Mouse (Mus musculus): Measurements from ENCODE around the gene Tmem199. TPM values are rescaled to one million over a fixed set of nuclear protein-coding genes. Genes with fewer than 3 reads are reported as not detected.

Tmem199 gene
- polyA plus RNA-seq, 1 experiment from 2014 or later = 49.2 TPM

GRCm38 (mm10) chr11:78497544-78498522 is 14.1 kb downstream of the Tmem199 start, which contains the start of gene Sarm1:
Gene Sarm1, minus strand, starts transcription at chr11:78497754.
- H3K4me3 ChIP-seq (ENCODE audit: low read depth, low read length) = peak within 1 kb of the TSS; percentile 35
- no peaks in the 10 kb centered on the region; the same call in 1 of the 2 replicates for H3K4me1 ChIP-seq (replicated peaks; ENCODE audit: control insufficient read depth, insufficient read depth, low read length)
- no peak within 1 kb of the TSS for H3K27ac ChIP-seq (ENCODE audit: low read depth, low read length)
- 3% methylated on average over 34 of the region's 36 CpGs for WGBS
- no peak within 1 kb of the TSS; the same call in 1 of the 2 replicates for H3K9ac ChIP-seq (ENCODE audit: low read depth, low read length)
- TF ChIP-seq CTCF (IDR thresholded peaks at IDR 0.05; ENCODE audit: low read depth) = no peak
- ATAC-seq = peak; percentile 89
- peak within 1 kb of the TSS; percentile 68 for H3K4me2 ChIP-seq (replicated peaks; ENCODE audit: low read depth)
- no peaks in the 10 kb centered on the region for H3K9me3 ChIP-seq (ENCODE audit: control insufficient read depth)
- no peaks in the 10 kb centered on the region for H3K36me3 ChIP-seq (ENCODE audit: control insufficient read depth, insufficient read depth)
- peaks cover 48% of the 10 kb centered on the region for H3K27me3 ChIP-seq (replicated peaks; ENCODE audit: control insufficient read depth, insufficient read depth, low read length)

GRCm38 (mm10) chr11:78497071-78497541 is 14.9 kb downstream of the Tmem199 start:
- peak overlapping the region; percentile 35 for H3K4me3 ChIP-seq (ENCODE audit: low read depth, low read length)
- 0 out of 2 replicates have a peak, but pooled peaks have one; percentile 7 for ATAC-seq
- H3K36me3 ChIP-seq (ENCODE audit: control insufficient read depth, insufficient read depth) = no peaks in the 10 kb centered on the region
- H3K4me2 ChIP-seq (replicated peaks; ENCODE audit: low read depth) = peak overlapping the region; percentile 68
- H3K9me3 ChIP-seq (ENCODE audit: control insufficient read depth) = no peaks in the 10 kb centered on the region
- under 1% methylated on average over 44 of the region's 44 CpGs for WGBS
- no peaks in the 10 kb centered on the region; the same call in 1 of the 2 replicates for H3K4me1 ChIP-seq (replicated peaks; ENCODE audit: control insufficient read depth, insufficient read depth, low read length)
- H3K9ac ChIP-seq (ENCODE audit: low read depth, low read length) = no peak overlapping the region
- peaks cover 48% of the 10 kb centered on the region for H3K27me3 ChIP-seq (replicated peaks; ENCODE audit: control insufficient read depth, insufficient read depth, low read length)
- 0 out of 2 replicates have a peak, but pooled peaks have one; percentile 7 for TF ChIP-seq CTCF (IDR thresholded peaks at IDR 0.05; ENCODE audit: low read depth)
- no peak overlapping the region for H3K27ac ChIP-seq (ENCODE audit: low read depth, low read length)

GRCm38 (mm10) chr11:78495904-78496303 is 16.1 kb downstream of the Tmem199 start:
- no peak for TF ChIP-seq CTCF (IDR thresholded peaks at IDR 0.05; ENCODE audit: low read depth)
- Histone ChIP-seq H3K36me3 (ENCODE audit: control insufficient read depth, insufficient read depth) (no peaks in the 10 kb centered on the region), H3K9me3 (ENCODE audit: control insufficient read depth) (no peaks in the 10 kb centered on the region), H3K4me1 (replicated peaks; ENCODE audit: control insufficient read depth, insufficient read depth, low read length) (no peaks in the 10 kb centered on the region; the same call in 1 of the 2 replicates), H3K4me2 (replicated peaks; ENCODE audit: low read depth) (no peak overlapping the region), H3K4me3 (ENCODE audit: low read depth, low read length) (no peak overlapping the region), H3K27me3 (replicated peaks; ENCODE audit: control insufficient read depth, insufficient read depth, low read length) (peaks cover 58% of the 10 kb centered on the region), H3K27ac (ENCODE audit: low read depth, low read length) (no peak overlapping the region), H3K9ac (ENCODE audit: low read depth, low read length) (no peak overlapping the region)
- no peak for ATAC-seq
- 5% methylated on average over 6 of the region's 6 CpGs for WGBS

- Histone ChIP-seq H3K9me3 (ENCODE audit: control insufficient read depth) (no peaks in the 10 kb centered on the region), H3K4me1 (replicated peaks; ENCODE audit: control insufficient read depth, insufficient read depth, low read length) (no peaks in the 10 kb centered on the region; the same call in 1 of the 2 replicates), H3K27me3 (replicated peaks; ENCODE audit: control insufficient read depth, insufficient read depth, low read length) (peaks cover 68% of the 10 kb centered on the region), H3K36me3 (ENCODE audit: control insufficient read depth, insufficient read depth) (no peaks in the 10 kb centered on the region), H3K4me2 (replicated peaks; ENCODE audit: low read depth) (peak overlapping the region; percentile 47), H3K27ac (ENCODE audit: low read depth, low read length) (no peak overlapping the region), H3K9ac (ENCODE audit: low read depth, low read length) (no peak overlapping the region), H3K4me3 (ENCODE audit: low read depth, low read length) (peak overlapping the region; percentile 26)
- TF ChIP-seq CTCF (IDR thresholded peaks at IDR 0.05; ENCODE audit: low read depth) = peak; percentile 66
- no peak for ATAC-seq
- 10% methylated on average over 48 of the region's 48 CpGs for WGBS
Observed at GRCm38 (mm10) chr11:78490781-78491241, 21.2 kb downstream of the Tmem199 start.

- no peaks in the 10 kb centered on the region for H3K36me3 ChIP-seq (ENCODE audit: control insufficient read depth, insufficient read depth)
- no peaks in the 10 kb centered on the region; the same call in 1 of the 2 replicates for H3K4me1 ChIP-seq (replicated peaks; ENCODE audit: control insufficient read depth, insufficient read depth, low read length)
- no peak overlapping the region for H3K27ac ChIP-seq (ENCODE audit: low read depth, low read length)
- H3K4me3 ChIP-seq (ENCODE audit: low read depth, low read length) = no peak overlapping the region
- no peak for ATAC-seq
- H3K9me3 ChIP-seq (ENCODE audit: control insufficient read depth) = no peaks in the 10 kb centered on the region
- H3K9ac ChIP-seq (ENCODE audit: low read depth, low read length) = no peak overlapping the region
- WGBS = 3% methylated on average over 8 of the region's 8 CpGs
- TF ChIP-seq CTCF (IDR thresholded peaks at IDR 0.05; ENCODE audit: low read depth) = peak; percentile 89
- peaks cover 53% of the 10 kb centered on the region for H3K27me3 ChIP-seq (replicated peaks; ENCODE audit: control insufficient read depth, insufficient read depth, low read length)
- H3K4me2 ChIP-seq (replicated peaks; ENCODE audit: low read depth) = no peak overlapping the region
Observed at GRCm38 (mm10) chr11:78488168-78488567, 23.8 kb downstream of the Tmem199 start.

- Histone ChIP-seq H3K36me3 (ENCODE audit: control insufficient read depth, insufficient read depth) (no peaks in the 10 kb centered on the region), H3K9ac (ENCODE audit: low read depth, low read length) (no peak overlapping the region), H3K4me1 (replicated peaks; ENCODE audit: control insufficient read depth, insufficient read depth, low read length) (no peaks in the 10 kb centered on the region), H3K9me3 (ENCODE audit: control insufficient read depth) (no peaks in the 10 kb centered on the region), H3K4me3 (ENCODE audit: low read depth, low read length) (no peak overlapping the region), H3K27me3 (replicated peaks; ENCODE audit: control insufficient read depth, insufficient read depth, low read length) (peaks cover 26% of the 10 kb centered on the region), H3K4me2 (replicated peaks; ENCODE audit: low read depth) (no peak overlapping the region), H3K27ac (ENCODE audit: low read depth, low read length) (no peak overlapping the region)
- no peak for ATAC-seq
- 53% methylated on average over 7 of the region's 7 CpGs for WGBS
- no peak for TF ChIP-seq CTCF (IDR thresholded peaks at IDR 0.05; ENCODE audit: low read depth)
Observed at GRCm38 (mm10) chr11:78483639-78484038, 28.3 kb downstream of the Tmem199 start.
